Mouse (Mus musculus): ENCODE measurements around the gene Bet1. TPM values are rescaled to one million over a fixed set of nuclear protein-coding genes. Genes with fewer than 3 reads are reported as not detected.

The Bet1 gene
- polyA plus RNA-seq, 1 experiment from 2014 or later, result 84.3 TPM

Other genes starting within 250 kb of the Bet1 start
- gene Tfpi2, start 98.1 kb downstream of the Bet1 start, polyA plus RNA-seq (2015; fragmentation: Nextera tagmentation; extraction: Ambion mirVana), result 1.5 TPM in 2 replicates
- gene Gngt1, start 93.2 kb downstream of the Bet1 start, polyA plus RNA-seq (2015; fragmentation: Nextera tagmentation; extraction: Ambion mirVana), result 0.30 and 0.41 TPM in 2 replicates
- 63.7 and 70.9 TPM in 2 replicates for gene Gng11, start 83.1 kb downstream of the Bet1 start, polyA plus RNA-seq (2015; fragmentation: Nextera tagmentation; extraction: Ambion mirVana)